Mouse (Mus musculus) neural tube, embryonic 14.5 days (tissue): ENCODE results near the gene Alpk3. TPM values are rescaled to one million over a fixed set of nuclear protein-coding genes. Genes with fewer than 3 reads are reported as not detected.

ENCODE experiments used
- ATAC-seq: fragments of 200-750 bp; cut with Nextera tagmentation; 2 replicates; pipeline ENCODE4 v1.8.0; 2017; ENCODE audit warnings: low read depth, mild to moderate bottlenecking, moderate TSS enrichment, moderate library complexity
- H3K27ac ChIP-seq: fragments of 300-500 bp; sonication (generic); 2 replicates; pipeline ENCODE4 v1.5.1; 2014; ENCODE audit warnings: low read depth, mild to moderate bottlenecking, control low read depth, low read length, moderate library complexity, mixed read lengths
- H3K27me3 ChIP-seq: fragments of 300-500 bp; sonication (generic); 2 replicates; pipeline ENCODE4 v1.6.1; 2014; ENCODE audit warnings: low read length; ENCODE audit not compliant: control insufficient read depth, insufficient read depth
- H3K36me3 ChIP-seq: fragments of 300-500 bp; sonication (generic); 2 replicates; pipeline ENCODE4 v1.6.1; 2014; ENCODE audit warnings: low read length, mixed read lengths; ENCODE audit not compliant: control insufficient read depth, insufficient read depth
- H3K4me1 ChIP-seq: fragments of 300-500 bp; sonication (generic); 2 replicates; pipeline ENCODE4 v1.6.1; 2014; ENCODE audit warnings: low read length; ENCODE audit not compliant: control insufficient read depth, insufficient read depth
- H3K4me2 ChIP-seq: fragments of 300-500 bp; sonication (generic); 2 replicates; pipeline ENCODE4 v1.6.1; 2014; ENCODE audit warnings: mild to moderate bottlenecking, low read depth, low read length, control low read depth
- H3K4me3 ChIP-seq: fragments of 300-500 bp; sonication (generic); 2 replicates; pipeline ENCODE4 v1.5.1; 2014; ENCODE audit warnings: low read depth, low read length, control low read depth, mixed read lengths
- H3K9ac ChIP-seq: fragments of 300-500 bp; sonication (generic); replicated peaks from 2 replicates; pipeline ENCODE4 v1.6.1; 2014; ENCODE audit warnings: low read depth, mild to moderate bottlenecking, control low read depth, low read length, mixed read lengths
- H3K9me3 ChIP-seq: fragments of 300-500 bp; sonication (generic); 2 replicates; pipeline ENCODE4 v1.6.1; 2016; ENCODE audit warnings: low read length; ENCODE audit not compliant: control insufficient read depth
- WGBS: fragments of 180-500 bp; shearing (Covaris S2); extraction: QIAGEN DNeasy Blood & Tissue Kit; methylation state at CpG from one replicate; pipeline ENCODE4 v1.1.7; 2014; 5-methylcytosine and 5-hydroxymethylcytosine counted together
- polyA plus RNA-seq: library from polyadenylated mRNA; unstranded; fragments of >200 nt; fragmentation: Nextera tagmentation; extraction: Ambion mirVana; gene quantifications from 2 replicates; pipeline ENCODE4 v1.2.1, GENCODE M21; 2014

The Alpk3 gene
- polyA plus RNA-seq, 1 experiment from 2014 or later, result 0.17 TPM

DNA sequence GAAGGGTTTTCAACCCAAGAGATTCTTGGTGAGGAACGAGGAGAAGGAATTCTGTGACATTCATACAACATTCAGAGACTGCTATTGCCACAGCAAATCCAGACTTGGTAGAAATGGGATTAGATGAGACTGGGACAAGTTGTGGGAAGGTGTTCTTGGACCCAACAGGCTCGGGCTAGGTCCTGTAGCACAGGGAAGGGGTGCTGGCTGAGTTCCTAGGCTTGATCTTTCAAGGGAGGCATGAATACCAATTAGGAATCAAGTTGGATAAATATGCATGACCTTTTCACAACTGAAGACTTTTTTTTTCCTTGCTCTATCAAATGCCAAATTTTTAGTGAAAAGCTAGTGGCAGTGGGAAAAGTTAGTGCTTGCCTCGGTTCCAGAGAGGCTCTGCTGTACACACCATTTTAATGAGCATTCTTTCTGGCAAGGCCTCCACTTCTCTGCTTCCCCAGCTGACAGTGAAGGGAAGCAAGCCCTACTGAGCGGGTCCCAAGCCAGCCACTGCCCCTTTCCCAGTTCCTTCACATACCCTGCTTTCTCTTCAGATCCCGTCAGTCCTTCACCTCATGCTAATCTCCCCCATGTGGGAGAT lies 14.3 kb upstream of the Alpk3 start:
- H3K36me3 ChIP-seq, result peaks cover 39% of the 10 kb centered on the region
- H3K9me3 ChIP-seq, result no peaks in the 10 kb centered on the region
- 87% methylated on average over 5 of the region's 5 CpGs for WGBS
- H3K4me3 ChIP-seq, result no peak overlapping the region
- H3K4me2 ChIP-seq, result no peak overlapping the region
- no peaks in the 10 kb centered on the region for H3K4me1 ChIP-seq
- no peaks in the 10 kb centered on the region for H3K27me3 ChIP-seq
- H3K9ac ChIP-seq, result no peak overlapping the region
- H3K27ac ChIP-seq, result no peak overlapping the region
- no peak for ATAC-seq

DNA sequence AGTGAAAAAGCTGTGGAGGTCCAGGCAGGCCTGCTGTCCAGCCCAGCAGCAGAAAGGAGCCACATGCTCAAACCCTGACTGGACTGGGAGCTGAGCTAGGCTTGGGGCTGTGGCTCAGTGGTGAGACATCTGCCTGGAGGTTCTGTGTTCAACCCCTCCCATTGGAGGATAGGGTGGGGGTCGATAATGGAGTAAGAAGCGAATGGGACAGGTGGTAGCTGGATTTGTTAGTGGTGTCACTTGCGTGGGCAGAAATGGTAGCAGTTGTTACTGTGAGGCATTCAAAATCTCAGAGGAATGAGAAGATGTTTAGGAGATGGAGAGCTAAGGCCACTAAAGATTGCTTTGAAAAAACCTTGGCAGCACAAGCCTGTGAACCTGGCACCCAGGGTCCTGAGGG lies 9.6 kb upstream of the Alpk3 start:
- Histone ChIP-seq H3K4me1 (no peaks in the 10 kb centered on the region), H3K36me3 (no peaks in the 10 kb centered on the region), H3K27ac (no peak overlapping the region), H3K4me3 (no peak overlapping the region), H3K27me3 (no peaks in the 10 kb centered on the region), H3K9me3 (no peaks in the 10 kb centered on the region), H3K4me2 (no peak overlapping the region), H3K9ac (no peak overlapping the region)
- no peak for ATAC-seq
- WGBS, result 98% methylated on average over 3 of the region's 3 CpGs

DNA sequence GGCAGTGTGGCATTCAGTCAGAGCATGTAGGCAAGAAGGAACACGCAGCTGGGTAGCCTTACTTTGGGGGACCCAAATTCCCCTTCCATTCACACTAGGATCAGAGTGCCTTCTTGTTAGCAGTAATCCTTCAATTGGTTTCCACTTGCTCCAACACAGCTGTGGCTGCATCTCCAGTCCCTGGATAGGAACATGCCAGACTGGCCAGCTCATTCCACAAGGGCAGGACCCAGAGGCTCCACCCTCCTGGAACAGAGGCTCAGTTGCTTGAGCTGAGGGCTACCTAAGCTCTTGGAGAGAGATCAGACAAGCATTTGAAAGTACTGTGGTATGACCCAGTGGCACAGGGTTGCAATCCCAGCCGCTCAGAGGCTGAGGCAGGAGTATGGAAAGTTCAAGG lies 8.9 kb upstream of the Alpk3 start:
- no peak overlapping the region for H3K27ac ChIP-seq
- no peaks in the 10 kb centered on the region for H3K36me3 ChIP-seq
- H3K27me3 ChIP-seq, result no peaks in the 10 kb centered on the region
- no peaks in the 10 kb centered on the region for H3K4me1 ChIP-seq
- ATAC-seq, result no peak
- 82% methylated on average over 2 of the region's 2 CpGs for WGBS
- H3K4me2 ChIP-seq, result no peak overlapping the region
- no peak overlapping the region for H3K9ac ChIP-seq
- H3K9me3 ChIP-seq, result no peaks in the 10 kb centered on the region
- H3K4me3 ChIP-seq, result no peak overlapping the region

DNA sequence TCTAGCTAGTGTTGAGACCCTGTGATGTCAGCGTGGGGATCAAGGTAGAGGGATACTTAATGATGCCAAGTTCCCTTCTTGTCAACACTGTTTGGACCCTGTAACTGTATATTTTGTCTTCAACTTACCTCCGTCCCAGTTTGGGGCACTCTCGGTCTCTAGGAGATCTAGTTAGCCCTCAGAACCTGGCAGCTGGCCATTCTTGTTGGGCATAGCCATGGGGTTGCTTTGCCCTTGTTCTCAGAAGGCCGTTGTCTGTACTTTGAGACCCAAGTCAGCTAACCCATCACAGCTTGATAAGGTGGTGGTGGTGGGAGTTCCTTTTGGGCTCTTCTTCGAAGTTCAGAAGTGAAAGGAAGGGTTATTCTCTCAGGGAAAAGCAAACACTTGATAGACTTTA lies 7.4 kb upstream of the Alpk3 start:
- no peak for ATAC-seq

DNA sequence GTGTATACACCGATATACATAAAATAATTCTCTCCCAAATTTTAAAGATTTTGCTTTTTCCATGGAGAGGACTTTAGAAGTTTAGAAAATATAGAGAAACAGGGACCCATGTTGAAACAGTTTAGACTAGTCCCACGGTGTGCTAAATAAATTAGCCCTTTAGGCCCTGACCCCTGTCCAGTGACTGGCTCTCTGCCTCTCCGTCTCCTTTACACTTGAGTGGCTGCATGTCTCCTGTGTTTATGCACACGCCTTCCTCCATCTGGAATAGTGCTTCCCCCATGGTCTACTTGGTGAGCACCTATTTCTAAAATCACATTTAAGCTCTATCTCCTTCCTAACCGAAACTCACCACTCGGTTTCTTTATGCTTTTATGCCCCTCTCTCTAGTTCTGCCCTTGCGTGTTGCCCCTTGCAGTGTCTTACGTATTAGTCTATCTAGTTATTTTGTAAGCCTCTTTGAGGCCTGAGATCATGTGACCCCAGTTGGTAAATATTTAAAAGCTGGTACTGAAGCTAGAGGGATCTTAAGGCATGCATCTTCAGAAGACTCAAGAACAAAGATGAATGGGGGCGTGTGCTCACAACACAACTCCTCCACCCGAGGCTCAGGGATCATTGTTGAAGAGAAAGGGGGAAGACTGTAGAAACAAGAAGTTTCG lies 1.6 kb upstream of the Alpk3 start:
- 78% methylated on average over 11 of the region's 11 CpGs for WGBS
- ATAC-seq, result no peak
- H3K4me2 ChIP-seq, result no peak overlapping the region
- no peaks in the 10 kb centered on the region for H3K36me3 ChIP-seq
- no peaks in the 10 kb centered on the region for H3K4me1 ChIP-seq
- H3K9ac ChIP-seq, result no peak overlapping the region
- no peak overlapping the region for H3K27ac ChIP-seq
- H3K27me3 ChIP-seq, result no peaks in the 10 kb centered on the region
- H3K4me3 ChIP-seq, result no peak overlapping the region
- H3K9me3 ChIP-seq, result no peaks in the 10 kb centered on the region

More for the DNA sequence above, 7.4 kb upstream of the Alpk3 start:
- Histone ChIP-seq H3K4me1 (no peaks in the 10 kb centered on the region), H3K36me3 (no peaks in the 10 kb centered on the region), H3K27ac (no peak overlapping the region), H3K27me3 (no peaks in the 10 kb centered on the region), H3K4me2 (no peak overlapping the region), H3K9ac (no peak overlapping the region), H3K4me3 (no peak overlapping the region), H3K9me3 (no peaks in the 10 kb centered on the region)
- WGBS, result 67% methylated on average over 5 of the region's 5 CpGs

DNA sequence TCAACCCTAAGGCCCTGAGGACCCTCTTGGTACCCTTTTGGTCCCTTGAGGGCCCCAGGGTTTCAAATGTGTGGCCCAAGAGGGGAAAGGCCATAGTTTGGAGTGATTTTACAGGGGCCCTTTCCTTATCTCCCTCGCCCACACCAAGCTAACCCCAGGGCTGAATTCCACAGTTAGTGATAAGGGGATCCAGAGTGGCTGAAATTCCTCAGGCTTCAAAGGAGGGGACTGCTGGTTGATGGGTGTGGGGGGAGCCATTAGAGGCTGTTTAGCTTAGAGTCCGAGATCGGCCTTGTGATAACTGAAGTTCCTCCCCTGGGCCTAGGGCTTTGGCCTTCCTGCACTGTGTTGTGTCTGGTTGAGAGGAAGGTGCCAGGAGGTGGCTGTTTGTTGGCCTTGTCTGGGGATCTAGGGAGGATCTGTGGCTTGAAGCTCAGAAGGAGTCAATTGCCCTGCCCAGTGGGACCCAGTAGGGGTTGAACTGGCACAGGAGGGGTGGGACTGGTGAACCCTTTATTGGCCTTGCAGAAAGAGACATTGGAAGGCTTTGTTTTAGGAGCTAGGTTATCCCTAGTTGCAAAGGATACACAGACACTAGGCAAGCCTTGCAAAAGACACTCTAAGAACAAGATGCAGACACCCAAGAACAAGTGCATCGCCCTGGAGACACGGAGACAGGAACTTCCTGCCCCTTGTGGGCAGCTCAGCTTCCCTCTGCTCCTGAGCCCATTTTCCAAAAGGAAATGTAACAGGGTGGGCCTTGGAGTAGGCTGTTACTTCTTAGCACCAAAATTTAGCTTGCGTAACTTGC lies 706 bp downstream of the Alpk3 start:
- Histone ChIP-seq H3K4me2 (no peak overlapping the region), H3K4me1 (no peaks in the 10 kb centered on the region), H3K27ac (no peak overlapping the region), H3K36me3 (no peaks in the 10 kb centered on the region), H3K27me3 (no peaks in the 10 kb centered on the region), H3K9ac (no peak overlapping the region), H3K4me3 (no peak overlapping the region), H3K9me3 (no peaks in the 10 kb centered on the region)
- 76% methylated on average over 6 of the region's 6 CpGs for WGBS
- no peak for ATAC-seq

DNA sequence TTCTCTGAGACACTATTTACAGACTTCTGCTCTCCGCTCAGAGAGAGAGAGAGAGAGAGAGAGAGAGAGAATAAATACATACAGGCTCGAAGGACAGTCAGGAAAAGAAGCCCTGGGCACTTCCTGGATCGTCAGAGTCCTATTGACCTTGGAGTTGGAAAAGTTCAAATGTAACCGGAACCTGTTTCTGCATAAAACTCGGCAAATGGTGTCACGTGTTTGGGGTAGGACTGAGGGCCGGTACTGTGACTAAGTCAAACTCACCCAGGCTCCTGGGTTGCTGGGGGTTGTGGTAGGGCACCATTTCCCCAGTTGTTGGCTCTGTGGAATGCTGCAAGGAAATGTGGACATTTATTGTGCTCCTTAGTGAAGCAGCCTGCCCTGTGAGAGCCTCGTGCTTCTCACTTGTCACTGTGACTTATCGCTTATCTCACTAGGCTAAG lies 1.3 kb downstream of the Alpk3 start:
- Histone ChIP-seq H3K27ac (no peak overlapping the region), H3K4me1 (no peaks in the 10 kb centered on the region)
- 60% methylated on average over 9 of the region's 9 CpGs for WGBS

DNA sequence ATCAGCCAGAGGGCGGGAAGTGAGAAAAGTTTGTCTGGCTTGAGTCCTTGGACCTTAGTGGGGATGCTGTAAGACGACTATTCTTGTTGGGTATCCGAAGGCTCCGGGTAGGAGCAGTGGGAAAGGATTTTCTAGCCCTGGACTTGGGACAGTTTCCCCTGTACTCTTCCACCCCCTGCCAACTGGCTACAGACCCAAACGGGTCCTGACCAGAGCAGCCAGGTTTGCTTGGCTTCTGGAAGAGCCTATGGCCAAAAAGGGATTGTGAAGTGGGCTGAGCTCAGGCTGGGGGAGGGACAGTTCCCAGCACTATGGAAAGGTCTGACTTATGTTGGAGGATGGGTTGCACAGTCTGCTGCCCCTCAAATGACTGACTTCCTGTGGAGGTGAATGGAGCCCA lies 2.0 kb downstream of the Alpk3 start:
- 76% methylated on average over 5 of the region's 5 CpGs for WGBS
- no peak for ATAC-seq
- Histone ChIP-seq H3K4me2 (no peak overlapping the region), H3K4me1 (no peaks in the 10 kb centered on the region), H3K9ac (no peak overlapping the region), H3K27ac (no peak overlapping the region), H3K4me3 (no peak overlapping the region), H3K36me3 (no peaks in the 10 kb centered on the region), H3K9me3 (no peaks in the 10 kb centered on the region), H3K27me3 (no peaks in the 10 kb centered on the region)

More for the DNA sequence above, 1.3 kb downstream of the Alpk3 start:
- Histone ChIP-seq H3K9ac (no peak overlapping the region), H3K27me3 (no peaks in the 10 kb centered on the region), H3K36me3 (no peaks in the 10 kb centered on the region), H3K4me3 (no peak overlapping the region), H3K4me2 (no peak overlapping the region), H3K9me3 (no peaks in the 10 kb centered on the region)
- ATAC-seq, result no peak

DNA sequence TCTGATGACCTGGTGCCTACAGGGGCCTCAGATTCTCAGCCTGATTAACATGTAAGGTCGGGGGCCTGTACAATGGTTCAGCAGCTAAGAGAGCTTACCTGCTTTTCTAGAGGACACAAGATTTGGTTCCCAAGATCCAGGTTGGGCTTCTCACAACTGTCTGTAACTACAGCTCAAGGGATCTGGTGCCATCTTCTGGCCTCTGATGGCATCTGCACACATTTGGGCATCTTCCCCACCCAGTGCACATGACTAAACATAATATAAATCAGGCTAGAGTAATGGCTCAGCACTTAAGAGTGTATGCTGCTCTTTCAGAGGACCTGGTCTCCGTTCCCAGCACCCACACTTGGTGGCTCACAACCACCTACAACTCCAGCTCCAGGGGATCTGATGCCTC lies 3.5 kb downstream of the Alpk3 start:
- no peak overlapping the region for H3K4me3 ChIP-seq
- H3K4me2 ChIP-seq, result no peak overlapping the region
- no peaks in the 10 kb centered on the region for H3K9me3 ChIP-seq
- no peaks in the 10 kb centered on the region for H3K27me3 ChIP-seq
- H3K9ac ChIP-seq, result no peak overlapping the region
- no peak for ATAC-seq
- WGBS, result 81% methylated on average over 2 of the region's 2 CpGs
- no peak overlapping the region for H3K27ac ChIP-seq
- H3K36me3 ChIP-seq, result no peaks in the 10 kb centered on the region
- H3K4me1 ChIP-seq, result no peaks in the 10 kb centered on the region
